Mouse (Mus musculus): ENCODE results near the gene Tmem117. TPM values are rescaled to one million over a fixed set of nuclear protein-coding genes. Genes with fewer than 3 reads are reported as not detected.

The Tmem117 gene
- polyA plus RNA-seq, 1 experiment, result 0.18 TPM

DNA sequence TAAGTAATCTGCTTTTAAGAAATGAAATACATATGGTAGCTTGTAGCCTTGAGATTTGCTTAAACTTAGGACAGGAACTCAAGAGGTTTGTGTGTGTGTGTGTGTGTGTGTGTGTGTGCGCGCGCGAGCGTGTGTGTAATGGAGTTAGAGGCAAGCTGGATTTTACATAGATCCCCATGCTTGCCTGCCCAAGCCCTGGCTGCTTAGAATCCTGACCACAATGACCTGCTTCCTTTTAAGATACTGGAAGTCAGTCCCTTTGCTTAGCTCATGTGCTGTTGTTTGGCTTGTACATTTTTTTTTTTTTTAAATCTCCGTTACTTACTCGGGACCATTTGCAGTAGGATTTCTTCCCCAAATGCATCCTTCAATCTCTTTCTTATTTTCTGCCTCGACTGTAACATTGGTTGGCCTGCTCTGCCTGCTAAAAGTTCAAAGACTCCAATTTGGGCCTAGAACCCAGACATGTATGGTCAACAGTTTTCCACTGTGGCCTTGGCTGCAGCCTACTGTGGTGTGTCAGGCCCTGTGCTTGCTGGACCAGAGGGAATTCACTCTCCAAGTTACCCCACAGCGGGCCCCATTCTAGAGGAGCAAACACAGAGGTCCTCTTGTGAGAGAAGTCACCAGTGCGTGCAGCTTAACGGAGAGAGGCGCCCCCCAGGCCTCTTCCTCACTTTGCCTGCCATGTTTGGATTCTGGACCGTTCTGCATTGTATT is 29.5 kb downstream of the Tmem117 start:
- TF ChIP-seq FLI1 (IDR thresholded peaks at IDR 0.05; ENCODE audit: low read length) (no peak), GATA1 (IDR thresholded peaks at IDR 0.05; ENCODE audit: borderline replicate concordance, low read length) (no peak)
- Histone ChIP-seq H3K9me3 (no peaks in the 10 kb centered on the region), H3K36me3 (replicated peaks; ENCODE audit: low read length) (no peaks in the 10 kb centered on the region), H3K4me3 (replicated peaks) (no peak overlapping the region), H3K4me1 (peaks cover 25% of the 10 kb centered on the region), H3K27me3 (replicated peaks) (peaks cover 37% of the 10 kb centered on the region)

DNA sequence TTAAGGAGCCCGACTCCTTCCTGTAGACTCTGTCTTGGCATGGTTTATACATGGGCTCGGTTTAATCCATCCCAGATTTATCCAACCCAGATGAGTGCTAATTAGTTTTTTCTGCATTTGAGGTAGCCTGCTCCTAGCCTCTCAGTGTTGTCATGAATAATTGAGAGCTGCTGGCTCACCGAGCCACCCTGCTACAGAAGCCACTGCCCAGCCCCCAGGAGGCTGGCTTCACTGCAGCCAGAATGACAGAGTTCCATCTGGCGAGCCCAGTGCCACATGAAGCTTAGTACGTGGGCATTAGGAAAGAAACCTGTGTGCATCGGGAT is 30.0 kb downstream of the Tmem117 start:
- Histone ChIP-seq H3K9me3 (no peaks in the 10 kb centered on the region), H3K27me3 (replicated peaks) (peaks cover 38% of the 10 kb centered on the region), H3K4me3 (replicated peaks) (no peak overlapping the region), H3K4me1 (peaks cover 25% of the 10 kb centered on the region), H3K36me3 (replicated peaks; ENCODE audit: low read length) (no peaks in the 10 kb centered on the region)
- TF ChIP-seq FLI1 (IDR thresholded peaks at IDR 0.05; ENCODE audit: low read length) (no peak), GATA1 (IDR thresholded peaks at IDR 0.05; ENCODE audit: borderline replicate concordance, low read length) (no peak)

DNA sequence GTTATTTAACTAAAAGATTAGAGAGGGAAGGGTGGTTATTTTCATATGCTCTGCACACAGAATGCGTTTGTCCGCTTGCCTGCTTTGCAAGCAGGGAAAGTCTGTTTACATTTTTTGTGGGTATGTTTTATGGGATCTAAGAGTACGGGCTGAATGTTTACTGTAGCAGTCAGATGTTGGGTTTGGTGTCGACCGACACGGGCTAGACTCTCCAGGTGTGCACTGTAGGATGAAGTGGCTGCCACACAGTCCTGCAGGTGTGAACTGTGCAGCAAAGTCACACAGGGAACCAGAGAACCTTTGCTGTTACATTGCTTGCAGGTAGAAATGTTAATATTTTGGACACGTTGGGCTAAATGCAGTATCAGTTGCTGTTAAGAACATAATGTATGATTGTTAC is 31.9 kb downstream of the Tmem117 start:
- TF ChIP-seq FLI1 (IDR thresholded peaks at IDR 0.05; ENCODE audit: low read length) (no peak), GATA1 (IDR thresholded peaks at IDR 0.05; ENCODE audit: borderline replicate concordance, low read length) (no peak)
- H3K27me3 ChIP-seq (replicated peaks), result peaks cover 27% of the 10 kb centered on the region

DNA sequence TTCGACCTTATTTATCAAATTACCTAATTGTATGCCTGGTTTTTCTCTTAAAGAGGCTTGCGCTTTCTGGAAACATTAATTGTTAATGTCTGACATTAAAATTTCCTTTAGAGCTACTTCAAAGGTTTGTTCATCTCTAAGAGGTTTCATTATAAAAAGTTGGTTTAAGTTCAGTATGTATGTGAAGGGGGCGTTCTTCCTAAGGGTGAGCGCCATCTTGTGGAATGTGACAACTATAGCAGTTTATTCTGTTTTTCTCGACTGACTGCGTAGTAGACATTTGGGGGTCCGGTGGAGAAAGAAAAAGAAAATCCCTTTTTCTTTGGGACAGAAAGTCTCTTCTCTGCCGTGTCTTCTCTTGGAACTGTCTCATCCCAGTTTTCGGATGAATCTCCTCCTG is 32.4 kb downstream of the Tmem117 start:
- no peaks in the 10 kb centered on the region for H3K36me3 ChIP-seq (replicated peaks; ENCODE audit: low read length)
- peaks cover 25% of the 10 kb centered on the region for H3K27me3 ChIP-seq (replicated peaks)
- peaks cover 25% of the 10 kb centered on the region for H3K4me1 ChIP-seq
- no peaks in the 10 kb centered on the region for H3K9me3 ChIP-seq
- TF ChIP-seq FLI1 (IDR thresholded peaks at IDR 0.05; ENCODE audit: low read length) (no peak), GATA1 (IDR thresholded peaks at IDR 0.05; ENCODE audit: borderline replicate concordance, low read length) (no peak)
- peak overlapping the region; percentile 85 for H3K4me3 ChIP-seq (replicated peaks)

More for the DNA sequence above, 31.9 kb downstream of the Tmem117 start:
- no peaks in the 10 kb centered on the region for H3K36me3 ChIP-seq (replicated peaks; ENCODE audit: low read length)
- H3K9me3 ChIP-seq, result no peaks in the 10 kb centered on the region
- H3K4me3 ChIP-seq (replicated peaks), result peak overlapping the region; percentile 28
- H3K4me1 ChIP-seq, result peaks cover 25% of the 10 kb centered on the region

DNA sequence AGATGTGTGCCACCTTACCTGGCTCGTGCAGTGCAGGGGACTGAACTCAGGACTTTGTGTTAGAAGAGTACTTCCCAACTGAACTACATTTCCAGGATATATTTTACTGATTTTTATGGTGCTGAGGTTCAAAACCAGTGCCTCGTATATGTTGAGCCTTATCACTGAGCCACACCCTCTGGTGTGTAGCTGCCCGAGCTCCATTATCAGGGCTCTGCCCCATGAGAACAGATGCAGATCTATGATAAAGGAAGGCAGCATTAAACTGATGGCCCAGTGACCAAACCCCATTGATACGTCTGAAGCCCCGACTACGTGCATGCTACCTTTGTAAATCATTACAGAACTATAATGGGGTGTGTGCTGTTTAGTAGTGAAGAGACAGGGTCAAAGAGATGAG is 35.6 kb downstream of the Tmem117 start:
- peaks cover 17% of the 10 kb centered on the region for H3K27me3 ChIP-seq (replicated peaks)
- H3K36me3 ChIP-seq (replicated peaks; ENCODE audit: low read length), result no peaks in the 10 kb centered on the region
- no peak overlapping the region for H3K4me3 ChIP-seq (replicated peaks)
- H3K9me3 ChIP-seq, result no peaks in the 10 kb centered on the region
- H3K4me1 ChIP-seq, result peaks cover 11% of the 10 kb centered on the region
- TF ChIP-seq GATA1 (IDR thresholded peaks at IDR 0.05; ENCODE audit: borderline replicate concordance, low read length) (no peak), FLI1 (IDR thresholded peaks at IDR 0.05; ENCODE audit: low read length) (no peak)

DNA sequence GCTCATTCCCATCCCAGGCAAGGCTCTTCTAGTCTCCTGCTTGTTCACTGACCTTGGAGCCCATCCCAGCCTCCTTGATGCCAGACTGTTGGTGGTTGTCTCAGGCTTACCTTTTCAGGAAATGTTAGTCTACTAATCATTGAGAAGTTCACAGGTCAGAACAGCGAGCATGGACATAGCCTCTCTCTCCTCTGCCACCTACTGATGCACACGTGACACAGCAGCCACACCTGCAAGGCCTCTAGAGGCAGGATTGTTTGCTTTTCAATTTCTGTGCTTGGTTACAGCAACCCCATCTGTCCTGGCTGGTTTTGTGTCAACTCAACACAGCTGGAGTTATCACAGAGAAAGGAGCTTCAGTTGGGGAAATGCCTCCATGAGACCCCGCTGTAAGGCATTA is 52.1 kb downstream of the Tmem117 start:
- H3K4me1 ChIP-seq, result no peaks in the 10 kb centered on the region; the same call in 1 of the 2 replicates
- no peaks in the 10 kb centered on the region for H3K36me3 ChIP-seq (replicated peaks; ENCODE audit: low read length)
- H3K9me3 ChIP-seq, result no peaks in the 10 kb centered on the region
- no peaks in the 10 kb centered on the region for H3K27me3 ChIP-seq (replicated peaks)
- no peak overlapping the region for H3K4me3 ChIP-seq (replicated peaks)
- TF ChIP-seq GATA1 (IDR thresholded peaks at IDR 0.05; ENCODE audit: borderline replicate concordance, low read length), result no peak
- TF ChIP-seq FLI1 (IDR thresholded peaks at IDR 0.05; ENCODE audit: low read length), result no peak

DNA sequence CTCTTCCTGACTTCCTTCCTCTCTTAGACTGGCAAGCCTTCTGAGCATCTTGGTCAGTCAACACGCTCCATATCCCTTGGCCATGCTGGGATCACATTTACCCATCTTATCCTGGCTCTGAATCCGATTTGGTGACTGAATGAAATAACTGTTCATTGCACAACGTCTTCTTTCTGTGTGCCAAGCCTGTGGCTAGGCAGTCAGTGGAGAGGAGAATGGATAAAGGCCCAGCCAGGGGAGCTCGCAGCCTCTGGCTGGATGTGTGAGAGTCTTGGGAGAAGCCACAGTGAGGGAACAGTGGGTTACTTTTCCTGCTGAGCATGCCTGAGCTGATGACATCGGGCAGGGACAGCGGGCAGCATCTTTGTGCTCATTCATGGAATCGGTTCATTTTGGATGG is 55.2 kb downstream of the Tmem117 start:
- no peak for TF ChIP-seq GATA1 (IDR thresholded peaks at IDR 0.05; ENCODE audit: borderline replicate concordance, low read length)
- TF ChIP-seq FLI1 (IDR thresholded peaks at IDR 0.05; ENCODE audit: low read length), result no peak
- no peaks in the 10 kb centered on the region for H3K9me3 ChIP-seq
- no peaks in the 10 kb centered on the region; the same call in 1 of the 2 replicates for H3K4me1 ChIP-seq
- no peak overlapping the region for H3K4me3 ChIP-seq (replicated peaks)
- H3K36me3 ChIP-seq (replicated peaks; ENCODE audit: low read length), result no peaks in the 10 kb centered on the region
- H3K27me3 ChIP-seq (replicated peaks), result no peaks in the 10 kb centered on the region

DNA sequence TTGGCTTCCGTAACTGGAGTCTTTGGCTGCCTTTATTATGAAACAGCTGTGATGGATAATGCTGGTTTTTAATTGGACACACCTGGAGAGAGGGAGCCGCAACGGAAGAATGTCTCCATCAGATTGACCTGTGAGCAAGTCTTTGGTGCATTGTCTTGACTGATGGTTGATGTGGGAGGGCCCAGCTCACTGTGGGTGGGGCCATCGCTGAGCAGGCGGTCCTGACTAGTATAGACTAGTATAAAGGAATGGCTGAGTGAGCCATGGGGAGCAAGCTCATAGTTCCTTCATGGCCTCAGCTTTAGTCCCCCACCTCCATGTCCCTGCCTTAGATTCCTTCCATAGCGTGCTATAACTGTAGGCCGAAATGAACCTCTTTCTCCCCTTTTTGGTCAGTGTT is 58.1 kb downstream of the Tmem117 start:
- Histone ChIP-seq H3K4me3 (replicated peaks) (no peak overlapping the region), H3K36me3 (replicated peaks; ENCODE audit: low read length) (no peaks in the 10 kb centered on the region), H3K27me3 (replicated peaks) (no peaks in the 10 kb centered on the region), H3K4me1 (no peaks in the 10 kb centered on the region), H3K9me3 (no peaks in the 10 kb centered on the region)
- TF ChIP-seq FLI1 (IDR thresholded peaks at IDR 0.05; ENCODE audit: low read length) (no peak), GATA1 (IDR thresholded peaks at IDR 0.05; ENCODE audit: borderline replicate concordance, low read length) (no peak)

DNA sequence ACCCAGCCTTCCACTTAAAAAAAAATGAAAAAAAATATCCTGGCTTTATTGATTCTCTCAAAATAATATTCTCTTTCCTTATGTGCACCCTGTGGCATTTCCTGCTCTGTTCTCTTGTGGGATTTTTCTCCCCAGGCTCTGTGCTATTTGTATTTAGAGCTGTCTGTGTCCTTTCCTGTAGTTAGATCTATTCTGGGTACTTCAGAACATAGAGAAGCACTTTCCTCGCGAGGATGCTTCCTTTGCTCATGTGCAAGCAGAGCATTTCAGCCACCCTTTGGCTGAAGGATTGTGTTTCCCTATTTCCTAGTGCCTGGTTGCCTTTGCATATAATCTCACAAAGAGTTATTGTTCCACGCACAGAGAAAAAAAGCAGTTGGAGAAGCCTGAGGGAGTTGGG is 58.6 kb downstream of the Tmem117 start:
- Histone ChIP-seq H3K36me3 (replicated peaks; ENCODE audit: low read length) (no peaks in the 10 kb centered on the region), H3K4me3 (replicated peaks) (no peak overlapping the region), H3K27me3 (replicated peaks) (no peaks in the 10 kb centered on the region), H3K9me3 (no peaks in the 10 kb centered on the region), H3K4me1 (no peaks in the 10 kb centered on the region)
- no peak for TF ChIP-seq FLI1 (IDR thresholded peaks at IDR 0.05; ENCODE audit: low read length)
- TF ChIP-seq GATA1 (IDR thresholded peaks at IDR 0.05; ENCODE audit: borderline replicate concordance, low read length), result no peak

DNA sequence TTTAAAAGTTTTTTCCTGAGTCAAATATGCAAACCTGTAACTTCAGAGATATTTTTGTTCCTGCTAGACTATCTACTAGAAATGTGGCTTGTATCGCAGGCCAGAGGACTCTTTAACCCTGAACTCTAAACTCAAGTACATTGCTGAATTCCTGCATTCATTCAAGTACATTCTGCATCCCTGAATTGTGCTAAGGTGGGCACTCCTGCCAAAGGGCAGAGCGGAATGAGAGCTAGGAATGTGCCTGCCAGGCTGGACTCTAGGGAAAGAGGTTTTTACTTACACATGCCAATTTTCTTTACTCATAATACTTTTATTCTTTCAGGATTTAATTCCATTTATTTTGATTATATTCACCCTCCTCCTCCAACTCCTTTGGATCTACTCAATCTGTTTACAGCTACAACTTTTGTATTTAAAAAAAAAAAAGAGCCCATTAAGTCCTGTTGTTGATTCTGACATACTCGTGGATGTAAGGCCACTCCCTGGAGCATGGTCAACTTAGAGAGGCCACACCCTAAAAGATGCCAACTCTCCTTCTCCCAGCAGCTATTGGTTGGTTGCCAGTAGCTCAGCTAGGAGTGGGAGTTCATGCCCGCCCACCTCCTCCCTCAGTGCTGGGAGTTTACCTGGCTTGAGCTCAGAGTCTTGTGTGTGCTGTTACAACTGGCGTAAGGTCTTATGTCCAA is 60.3 kb downstream of the Tmem117 start:
- H3K27me3 ChIP-seq (replicated peaks), result no peaks in the 10 kb centered on the region

More for the DNA sequence above, 60.3 kb downstream of the Tmem117 start:
- Histone ChIP-seq H3K9me3 (no peaks in the 10 kb centered on the region), H3K36me3 (replicated peaks; ENCODE audit: low read length) (no peaks in the 10 kb centered on the region), H3K4me3 (replicated peaks) (no peak overlapping the region), H3K4me1 (no peaks in the 10 kb centered on the region)
- no peak for TF ChIP-seq FLI1 (IDR thresholded peaks at IDR 0.05; ENCODE audit: low read length)
- TF ChIP-seq GATA1 (IDR thresholded peaks at IDR 0.05; ENCODE audit: borderline replicate concordance, low read length), result no peak
